Mouse (Mus musculus) lung, postnatal 0 days (tissue): ENCODE measurements around the gene Cst8.

Experiments used
- CTCF ChIP-seq: IDR thresholded peaks from 2 replicates; pipeline ENCODE4 v1.5.1; 2016; ENCODE audit warnings: antibody characterized with exemption, mild to moderate bottlenecking
- EP300 ChIP-seq: IDR thresholded peaks from 2 replicates; pipeline ENCODE4 v1.6.1; 2016; ENCODE audit warnings: antibody characterized with exemption, mild to moderate bottlenecking, control low read depth

- TF ChIP-seq CTCF (no peak), EP300 (no peak)
Measured at GRCm38 (mm10) chr2:148789142-148789541, 9.4 kb upstream of the Cst8 start, which contains the start of gene Cst12.
